Mouse (Mus musculus) cerebellum, adult 2 months (tissue): ENCODE data around the gene Cep295.

ENCODE experiments used
- CTCF ChIP-seq: fragments of 200-500 bp; IDR thresholded peaks from 2 replicates; pipeline ENCODE4 v1.5.1; 2011; ENCODE audit warnings: low read depth, mild to moderate bottlenecking, control low read depth, low read length, moderate library complexity, borderline replicate concordance; ENCODE audit not compliant: insufficient read depth
- POLR2A ChIP-seq: fragments of 200-500 bp; IDR thresholded peaks from 2 replicates; pipeline ENCODE4 v1.6.1; 2011; ENCODE audit warnings: low read length, control low read depth, borderline replicate concordance; ENCODE audit not compliant: insufficient read depth

DNA sequence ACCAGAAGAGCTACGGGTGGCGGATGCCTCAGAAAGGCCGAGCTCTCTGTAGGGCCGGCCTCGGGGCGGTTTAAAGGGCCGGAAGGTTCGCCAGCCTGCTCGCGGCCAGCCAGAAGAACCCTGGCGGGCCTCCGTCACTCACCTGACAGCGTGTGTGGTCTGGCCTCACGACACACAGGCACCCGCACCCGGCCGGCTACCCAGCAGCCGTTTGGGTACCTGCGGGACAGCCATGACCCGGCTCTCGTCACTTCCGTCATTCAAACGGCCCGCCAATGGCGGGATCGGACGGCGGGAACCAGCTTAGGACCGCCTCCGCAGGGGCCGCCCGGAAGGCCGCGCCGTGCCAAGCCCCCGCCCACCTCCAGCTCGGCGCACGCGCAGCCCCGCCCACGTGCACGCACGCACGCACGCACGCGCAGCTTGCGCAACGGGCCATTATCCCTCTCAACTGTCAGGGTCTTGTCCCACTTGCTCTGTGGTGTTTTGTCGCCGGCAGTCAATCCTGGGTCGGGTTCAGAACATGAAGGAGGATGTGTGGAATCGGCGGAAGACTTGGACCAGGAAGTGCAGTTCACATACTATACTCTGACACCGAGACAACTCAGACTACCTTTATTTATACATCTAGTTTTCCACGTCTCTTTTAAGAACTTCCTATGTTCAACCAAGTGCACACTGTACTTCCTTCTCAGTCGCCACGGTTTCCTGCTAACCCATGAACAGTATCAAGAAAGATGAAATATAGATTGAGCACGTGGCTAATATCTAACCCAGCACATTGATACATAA, at the start of gene Cep295:
- TF ChIP-seq CTCF (no peak), POLR2A (peak; percentile 99)
